Mouse (Mus musculus): ENCODE measurements around the gene Iqgap1.

DNA sequence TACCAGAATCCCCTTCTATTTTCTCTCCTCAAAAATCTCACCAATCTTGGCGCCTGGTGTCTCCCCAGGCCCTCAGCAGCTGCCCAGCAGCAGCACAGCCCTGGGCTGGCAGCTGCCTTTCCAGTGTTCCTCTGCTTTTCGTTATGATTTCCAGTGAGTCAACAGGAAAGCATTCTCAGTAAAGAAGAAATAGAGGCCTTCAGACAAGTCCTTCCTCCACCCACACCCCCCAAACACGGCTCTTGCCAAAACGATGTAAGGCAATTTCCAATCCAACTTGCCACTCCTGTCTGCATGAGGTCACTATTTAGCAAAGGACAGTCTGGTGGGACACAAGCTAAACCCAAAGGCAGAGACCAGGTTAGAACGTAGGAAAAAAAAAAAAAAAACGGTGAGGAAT is 39.0 kb downstream of the Iqgap1 start:
- TF ChIP-seq CTCF (conservative IDR thresholded peaks at IDR 0.05; ENCODE audit: insufficient read depth, insufficient read length, low read depth, low read length) (no peak), POLR2A (IDR thresholded peaks at IDR 0.05; ENCODE audit: low read depth, low read length) (no peak)
